Mouse (Mus musculus) left cerebral cortex, postnatal 14 days (tissue): ENCODE measurements at regions not wholly inside any gene's neighbourhood (a gene's known extent, or its start where the extent isn't known, plus 50 kb on each side); places are given as distances from the start of the nearest gene placed in this dataset.

Experiments
- DNase-seq, 2 experiments: peaks; one replicate each; pipeline ENCODE4 v3.0.0; 2021 to 2022; ENCODE audit warnings: low spot score in 2 of 2, mixed read lengths in 1 of 2
- intact Hi-C: fragments of 180-260 bp; cut with DNase I; formaldehyde crosslinking; loops from one replicate; pipeline ENCODE4 v1.15.1; 2025

GRCm38 (mm10) chr4:39926021-39926591 is 216.8 kb upstream of the Aco1 start:
- DNase-seq: no peak
- intact Hi-C loops: no loop called here

- intact Hi-C loops: no loop called here
- DNase-seq: no peak
Observed at GRCm38 (mm10) chr4:39926594-39926993, 216.3 kb upstream of the Aco1 start.

- intact Hi-C loops: no loop called here
- no peak for DNase-seq
Observed at GRCm38 (mm10) chr4:39928491-39928890, 214.4 kb upstream of the Aco1 start.

- intact Hi-C loops: no loop called here
- DNase-seq: peak; percentile 5 to 6
Observed at GRCm38 (mm10) chr4:39934025-39934708, 208.7 kb upstream of the Aco1 start.

GRCm38 (mm10) chr4:39958687-39959086 is 184.2 kb upstream of the Aco1 start:
- intact Hi-C loops: no loop called here

GRCm38 (mm10) chr4:39967938-39968337 is 174.9 kb upstream of the Aco1 start:
- no peak for DNase-seq
- intact Hi-C loops: no loop called here

More at GRCm38 (mm10) chr4:39958687-39959086, 184.2 kb upstream of the Aco1 start:
- DNase-seq: no peak

- intact Hi-C loops: no loop called here
Observed at GRCm38 (mm10) chr4:39991358-39991757, 151.5 kb upstream of the Aco1 start.

GRCm38 (mm10) chr4:39991851-39992250 is 151.0 kb upstream of the Aco1 start:
- DNase-seq: peak; percentile 13 to 33
- intact Hi-C loops: no loop called here

More at GRCm38 (mm10) chr4:39991358-39991757, 151.5 kb upstream of the Aco1 start:
- DNase-seq: no peak

- DNase-seq: no peak
- intact Hi-C loops: no loop called here
Observed at GRCm38 (mm10) chr4:39998771-39999422, 144.0 kb upstream of the Aco1 start.

- intact Hi-C loops: no loop called here
Observed at GRCm38 (mm10) chr4:40014666-40015065, 128.2 kb upstream of the Aco1 start.

GRCm38 (mm10) chr4:40016856-40017255 is 126.0 kb upstream of the Aco1 start:
- no peak for DNase-seq
- intact Hi-C loops: no loop called here

More at GRCm38 (mm10) chr4:40014666-40015065, 128.2 kb upstream of the Aco1 start:
- peak; percentile 81 to 90 for DNase-seq

GRCm38 (mm10) chr4:40018208-40018607 is 124.7 kb upstream of the Aco1 start:
- intact Hi-C loops: no loop called here
- DNase-seq: peak in 1 of 2 experiments; percentile 53

- intact Hi-C loops: no loop called here
- no peak for DNase-seq
Observed at GRCm38 (mm10) chr4:40031361-40031760, 111.5 kb upstream of the Aco1 start.

- no peak for DNase-seq
- intact Hi-C loops: no loop called here
Observed at GRCm38 (mm10) chr4:40047846-40048245, 95.0 kb upstream of the Aco1 start.

GRCm38 (mm10) chr4:40049086-40049485 is 93.8 kb upstream of the Aco1 start:
- intact Hi-C loops: no loop called here

GRCm38 (mm10) chr4:40051848-40052247 is 91.0 kb upstream of the Aco1 start:
- intact Hi-C loops: no loop called here

More at GRCm38 (mm10) chr4:40049086-40049485, 93.8 kb upstream of the Aco1 start:
- no peak for DNase-seq

GRCm38 (mm10) chr4:40053391-40053790 is 89.5 kb upstream of the Aco1 start:
- intact Hi-C loops: no loop called here

More at GRCm38 (mm10) chr4:40051848-40052247, 91.0 kb upstream of the Aco1 start:
- DNase-seq: no peak

GRCm38 (mm10) chr4:40063751-40064456 is 79.0 kb upstream of the Aco1 start:
- intact Hi-C loops: no loop called here

More at GRCm38 (mm10) chr4:40053391-40053790, 89.5 kb upstream of the Aco1 start:
- DNase-seq: no peak

GRCm38 (mm10) chr4:40064457-40064836 is 78.4 kb upstream of the Aco1 start:
- DNase-seq: no peak
- intact Hi-C loops: no loop called here

More at GRCm38 (mm10) chr4:40063751-40064456, 79.0 kb upstream of the Aco1 start:
- no peak for DNase-seq
